Mouse (Mus musculus) gastrocnemius, postnatal 25 days (tissue): ENCODE data around the gene Wdr59. TPM values are rescaled to one million over a fixed set of nuclear protein-coding genes. Genes with fewer than 3 reads are reported as not detected.

ENCODE experiments used
- microRNA-seq, 2 experiments: library from miRNA; unstranded; fragments of <30 nt; microRNA quantifications; one replicate each; pipeline ENCODE4 v1.2.0; 2021; ENCODE audit warnings: borderline replicate concordance in 2 of 2
- total RNA-seq, 2 experiments: library from RNA; stranded (reverse); gene quantifications; 1 replicate in 1 of 2; 2 replicates in 1 of 2; pipeline ENCODE4 v1.2.3; 2021

Wdr59 gene
- total RNA-seq, 2 experiments from 2014 or later: 6.5 to 8.5 TPM

Small RNAs within 50 kb of the gene (microRNA-seq; reads per million reads assigned to microRNA genes)
- gene Mir1957b: 0 reads per million in 2 experiments

Other genes starting within 250 kb of the Wdr59 start
- gene Rfwd3, start 221.9 kb downstream of the Wdr59 start, total RNA-seq: 1 to 10 TPM; 4.3 to 4.4 TPM
- gene Mlkl, start 183.9 kb downstream of the Wdr59 start, total RNA-seq: 1 to 10 TPM in 1 of 2 experiments, under 1 TPM in 1; 0.97 to 1.2 TPM
- 1 to 10 TPM; 1.4 to 1.8 TPM for gene Fa2h, start 128.3 kb downstream of the Wdr59 start, total RNA-seq
- 10 to 100 TPM; 49.9 to 57.5 TPM for gene Znrf1, start 14.0 kb upstream of the Wdr59 start, total RNA-seq
- 10 to 100 TPM; 31.7 to 33.6 TPM for gene Ldhd, start 108.3 kb upstream of the Wdr59 start, total RNA-seq
- gene Zfp1, start 121.3 kb upstream of the Wdr59 start, total RNA-seq: 1 to 10 TPM; 5.3 to 6.8 TPM
- not detected for gene Ctrb1, start 168.9 kb upstream of the Wdr59 start, total RNA-seq
- 1 to 10 TPM; 8.7 to 9.7 TPM for gene Bcar1, start 221.7 kb upstream of the Wdr59 start, total RNA-seq